Mouse (Mus musculus) ES-E14 (cell line): ENCODE data around the gene Rnf212.

Source experiments
- CHD2 ChIP-seq: IDR thresholded peaks from 2 replicates; pipeline ENCODE4 v1.6.1; 2014; ENCODE audit warnings: mild to moderate bottlenecking, low read depth, low read length, inconsistent platforms
- HCFC1 ChIP-seq: IDR thresholded peaks from 2 replicates; pipeline ENCODE4 v1.6.1; 2012; ENCODE audit warnings: low read length, inconsistent platforms, borderline replicate concordance; ENCODE audit not compliant: insufficient read depth
- MAFK ChIP-seq: IDR thresholded peaks from 2 replicates; pipeline ENCODE4 v1.6.1; 2014; ENCODE audit warnings: mild to moderate bottlenecking, low read depth, low read length, inconsistent platforms; ENCODE audit not compliant: insufficient read depth
- ZC3H11A ChIP-seq: IDR thresholded peaks from 2 replicates; pipeline ENCODE4 v1.6.1; 2012; ENCODE audit warnings: low read depth, mild to moderate bottlenecking, inconsistent platforms, low read length, borderline replicate concordance
- ZNF384 ChIP-seq: IDR thresholded peaks from 2 replicates; pipeline ENCODE4 v1.6.1; 2012; ENCODE audit warnings: low read depth, low read length, inconsistent platforms

DNA sequence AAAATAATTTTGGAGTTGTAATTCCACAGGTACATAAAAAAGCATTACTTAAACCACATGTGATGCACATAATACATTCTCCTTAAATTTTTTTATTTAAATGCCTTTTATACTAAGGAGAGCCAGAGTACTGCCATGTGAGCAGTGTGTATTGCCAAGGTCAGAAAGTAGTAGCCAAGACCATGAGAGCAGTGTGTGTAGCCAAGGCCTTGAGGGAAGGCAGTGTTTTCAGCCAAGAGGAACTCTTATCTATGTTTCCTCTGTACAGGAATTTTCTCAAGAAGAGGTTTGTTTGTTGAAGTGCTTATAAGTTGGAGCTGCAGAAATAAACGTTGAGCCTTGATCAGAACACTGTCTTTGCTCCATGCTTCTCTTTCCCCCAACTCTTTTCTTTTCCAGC, 28.9 kb upstream of the Rnf212 start:
- no peak for TF ChIP-seq CHD2
- TF ChIP-seq ZC3H11A, result no peak
- TF ChIP-seq MAFK, result no peak
- no peak for TF ChIP-seq HCFC1
- no peak for TF ChIP-seq ZNF384
